Mouse (Mus musculus) spleen, adult 2 months (tissue): Measurements from ENCODE around the gene Il2ra.

Source experiments
- CTCF ChIP-seq: fragments of 200-500 bp; IDR thresholded peaks from 2 replicates; pipeline ENCODE4 v1.5.1; 2011; ENCODE audit warnings: mild to moderate bottlenecking, inconsistent platforms; ENCODE audit not compliant: insufficient read depth, insufficient read length, insufficient replicate concordance; ENCODE audit errors: extremely low read depth
- POLR2A ChIP-seq: fragments of 200-500 bp; IDR thresholded peaks from 2 replicates; pipeline ENCODE4 v1.6.1; 2011; ENCODE audit warnings: low read depth, low read length, inconsistent platforms

DNA sequence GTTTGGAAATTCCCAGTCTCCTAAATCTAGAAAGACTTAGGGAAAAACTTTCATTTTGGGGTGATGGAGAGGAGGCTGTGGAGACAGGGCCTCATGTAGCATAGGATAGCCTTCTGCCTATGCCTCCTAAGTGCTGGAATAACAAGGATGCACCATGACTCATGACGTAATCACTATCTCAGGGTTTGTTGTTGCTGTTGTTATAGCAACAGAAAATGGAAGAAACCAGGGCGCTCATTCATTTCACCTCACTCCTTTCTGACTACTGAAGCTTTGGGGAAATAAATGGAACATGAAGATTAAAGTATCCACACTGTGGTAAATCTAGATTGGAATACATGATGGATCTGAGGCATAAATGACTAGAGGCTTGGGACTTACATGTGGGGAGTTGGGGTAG is 18.9 kb upstream of the Il2ra start:
- TF ChIP-seq POLR2A, result no peak
- TF ChIP-seq CTCF, result no peak
